Mouse (Mus musculus) forelimb bud, embryonic 11.5 days (tissue): ENCODE results near the gene Cep152.

ENCODE experiments used
- DNase-seq: peaks from one replicate; pipeline ENCODE4 v3.0.0-alpha.2; 2012; ENCODE audit warnings: low read depth, low spot score

Gene Cep152

DNA sequence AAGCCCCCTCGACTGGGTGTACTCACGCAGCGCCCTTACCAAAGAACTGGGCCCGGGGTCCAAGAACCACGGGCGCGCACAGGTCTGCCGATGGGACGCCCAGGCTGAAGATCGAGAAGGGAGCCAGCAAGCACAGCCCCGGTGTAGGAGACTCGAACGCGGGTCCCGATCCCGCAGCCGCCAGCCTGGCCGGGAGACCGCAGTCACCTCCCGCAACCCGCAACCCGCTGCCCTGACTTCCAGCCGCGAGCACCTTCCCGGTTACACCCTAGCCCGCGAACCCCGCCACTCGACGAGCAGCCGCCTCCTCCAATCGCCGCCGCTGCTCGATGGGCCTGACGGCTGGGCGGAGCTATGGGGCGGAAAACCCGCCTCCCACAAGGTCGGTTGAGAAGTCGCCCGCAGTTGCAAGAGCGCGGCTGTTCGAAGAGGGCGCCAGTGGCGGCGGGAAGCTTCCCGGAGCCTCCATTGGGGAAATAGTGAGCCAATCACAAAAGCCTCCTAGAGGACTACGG lies at the start of gene Cep152:
Gene Cep152, minus strand, starts transcription at position 277 of the 515 bp plus-strand sequence.
- DNase-seq = peak; percentile 96

DNA sequence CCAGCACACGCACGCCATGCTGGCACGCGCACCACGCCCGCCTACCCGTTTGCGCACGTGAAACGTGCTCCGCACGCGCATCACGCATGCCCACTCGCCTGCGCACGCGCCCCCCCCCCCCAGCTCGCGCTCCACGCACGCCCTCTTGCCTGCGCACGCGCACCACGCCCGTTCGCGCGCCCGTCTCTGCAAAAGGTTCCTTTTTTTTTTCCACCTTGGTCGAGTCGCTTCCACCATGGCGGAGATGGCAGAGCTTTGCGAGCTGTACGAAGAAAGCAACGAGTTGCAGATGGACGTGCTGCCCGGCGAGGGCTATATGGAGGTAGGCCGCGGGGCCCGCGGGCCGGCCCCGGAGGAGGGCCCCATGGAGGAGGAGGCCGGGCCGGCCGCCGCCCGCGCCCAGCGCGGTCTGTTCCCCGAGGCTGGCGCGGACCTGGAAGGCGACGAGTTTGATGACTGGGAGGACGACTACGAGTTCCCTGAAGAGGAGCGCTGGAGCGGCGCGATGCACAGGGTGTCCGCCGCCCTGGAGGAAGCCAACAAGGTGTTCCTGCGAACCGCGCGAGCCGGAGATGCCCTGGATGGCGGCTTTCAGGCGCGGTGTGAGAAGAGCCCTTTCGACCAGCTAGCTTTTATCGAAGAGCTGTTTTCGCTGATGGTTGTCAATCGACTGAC lies 48.2 kb upstream of the Cep152 start, which contains the start of gene Eid1:
Gene Eid1, plus strand, starts transcription at position 139 of the 675 bp plus-strand sequence.
- DNase-seq = peak; percentile 81

DNA sequence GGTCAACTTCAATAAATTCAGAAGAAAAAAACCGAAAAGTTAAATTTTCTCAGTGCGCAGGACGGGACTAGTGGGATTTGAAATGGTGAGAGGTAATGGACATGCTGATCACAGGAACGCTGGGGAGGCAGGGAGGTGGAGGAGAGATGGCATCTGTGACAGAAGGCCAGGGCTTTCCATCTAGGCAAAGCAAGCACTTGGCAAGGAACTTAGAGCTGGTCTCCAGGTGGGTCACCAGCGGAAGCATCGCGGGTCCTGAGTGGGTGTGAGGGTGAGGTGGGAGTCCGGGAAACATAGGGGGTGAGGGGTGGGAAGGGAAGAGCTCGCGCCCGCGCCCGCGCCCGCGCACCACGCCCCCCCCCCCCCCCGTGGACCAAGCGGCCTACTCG lies 47.6 kb upstream of the Cep152 start:
- no peak for DNase-seq

DNA sequence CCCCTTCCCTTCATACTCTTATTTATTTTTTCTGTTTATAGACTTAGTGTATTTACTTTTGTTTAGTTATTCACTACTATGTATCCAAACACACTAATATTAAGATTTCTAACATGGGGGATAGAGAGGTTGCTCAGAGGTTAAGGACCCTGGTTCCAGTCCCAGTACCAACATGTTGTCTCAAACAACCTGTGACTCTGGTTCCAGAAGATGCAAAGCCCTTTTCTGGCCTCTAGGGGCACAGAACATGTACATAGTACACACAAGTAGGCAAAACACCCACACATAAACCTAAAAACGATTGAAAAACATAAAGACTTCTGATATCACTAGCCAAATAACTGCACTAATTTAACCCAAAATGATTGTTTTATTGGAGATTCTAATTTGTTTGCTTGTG lies 45.9 kb upstream of the Cep152 start:
- no peak for DNase-seq

DNA sequence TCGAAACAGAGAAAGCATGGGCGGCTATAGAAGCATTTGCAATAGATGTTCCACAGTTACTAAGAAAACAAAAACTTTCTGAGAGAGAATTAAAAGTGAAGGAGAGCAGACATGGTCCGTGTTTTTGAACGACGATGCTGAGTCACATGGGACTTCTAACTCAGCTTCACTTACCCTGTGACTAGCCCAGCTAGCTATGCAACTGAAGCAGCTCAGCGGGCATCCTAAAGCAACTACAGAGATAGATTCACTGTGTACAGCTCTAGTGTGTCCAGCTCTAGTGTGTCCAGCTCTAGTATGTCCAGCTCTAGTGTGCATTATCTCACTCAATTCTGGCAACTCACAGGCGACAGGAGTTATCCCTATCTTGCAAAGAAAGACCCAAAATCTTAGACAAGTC lies 42.8 kb upstream of the Cep152 start:
- no peak for DNase-seq

DNA sequence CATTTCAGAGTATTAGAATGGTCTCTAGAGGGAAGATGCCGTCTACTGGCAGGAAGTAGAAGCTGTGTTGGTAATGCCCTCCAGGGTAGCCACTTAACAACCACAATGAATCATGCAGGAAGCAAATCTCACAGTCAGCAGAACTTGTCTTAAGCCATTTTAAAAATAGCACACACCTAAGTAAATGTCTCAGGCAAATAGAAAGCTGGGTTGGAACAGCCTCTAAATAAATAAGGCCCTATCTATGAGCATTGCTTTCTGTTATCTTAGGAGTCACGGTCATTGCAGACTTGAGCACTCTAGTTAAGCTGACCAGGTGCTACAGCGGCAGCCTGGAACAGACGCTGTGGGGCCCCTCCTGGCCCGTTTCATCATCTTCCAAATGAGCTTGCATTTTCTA lies 42.3 kb upstream of the Cep152 start:
- DNase-seq = no peak

DNA sequence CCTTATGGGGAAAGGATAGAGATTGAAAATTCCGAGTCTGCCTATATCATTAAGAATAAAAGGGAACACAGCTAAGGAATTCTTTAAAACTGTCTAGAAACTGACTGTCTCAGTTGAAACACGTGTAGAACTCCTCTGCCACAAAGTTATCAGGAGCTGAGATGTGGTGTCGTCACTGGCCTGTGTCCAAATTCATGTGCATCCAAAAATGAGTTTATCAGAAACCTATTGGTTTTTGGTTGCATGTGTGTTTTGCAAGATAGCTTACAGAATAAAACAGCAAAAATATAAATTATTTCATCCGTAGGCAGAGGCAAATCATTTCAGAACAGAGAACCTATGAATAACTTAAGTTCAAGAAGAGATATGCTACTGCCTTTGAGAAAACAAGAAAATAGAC lies 41.8 kb upstream of the Cep152 start:
- DNase-seq = no peak

DNA sequence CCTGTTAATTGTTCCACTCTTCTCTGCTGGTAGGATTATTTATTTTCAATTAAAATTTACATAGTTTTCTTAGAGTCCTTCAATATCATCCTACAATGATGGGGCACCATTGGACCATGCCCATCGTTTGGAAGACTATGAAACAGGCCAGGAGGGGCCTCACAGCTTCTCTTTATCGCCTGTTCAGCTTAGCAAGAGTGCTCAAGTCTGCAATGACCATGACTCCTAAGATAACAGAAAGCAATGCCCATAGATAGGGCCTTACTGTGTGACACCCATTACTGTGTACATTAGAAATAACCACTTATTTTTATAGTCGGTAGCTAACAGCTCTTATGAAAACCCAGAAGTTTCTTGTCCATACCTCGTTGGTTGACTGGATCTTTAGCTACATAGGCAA lies 41.0 kb upstream of the Cep152 start:
- no peak for DNase-seq

DNA sequence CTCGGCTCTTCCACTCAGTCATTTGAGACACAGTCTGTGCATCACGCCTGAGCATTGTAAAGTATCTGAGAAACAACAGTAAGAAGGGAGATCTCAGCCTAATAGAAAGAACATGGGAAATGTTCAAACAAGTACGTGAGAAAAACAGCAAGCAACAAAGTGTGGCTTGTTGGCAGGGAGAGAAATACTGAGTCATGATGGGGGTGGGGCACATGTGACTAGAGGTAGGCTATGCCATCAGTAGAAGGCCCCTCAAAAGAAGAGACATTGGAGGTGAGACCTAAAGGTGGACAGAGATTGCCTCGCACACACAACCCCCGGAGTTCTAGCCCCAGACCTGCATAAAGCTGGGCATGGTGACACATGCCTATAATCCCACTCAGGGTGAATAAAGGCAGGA lies 40.3 kb upstream of the Cep152 start:
- DNase-seq = no peak

DNA sequence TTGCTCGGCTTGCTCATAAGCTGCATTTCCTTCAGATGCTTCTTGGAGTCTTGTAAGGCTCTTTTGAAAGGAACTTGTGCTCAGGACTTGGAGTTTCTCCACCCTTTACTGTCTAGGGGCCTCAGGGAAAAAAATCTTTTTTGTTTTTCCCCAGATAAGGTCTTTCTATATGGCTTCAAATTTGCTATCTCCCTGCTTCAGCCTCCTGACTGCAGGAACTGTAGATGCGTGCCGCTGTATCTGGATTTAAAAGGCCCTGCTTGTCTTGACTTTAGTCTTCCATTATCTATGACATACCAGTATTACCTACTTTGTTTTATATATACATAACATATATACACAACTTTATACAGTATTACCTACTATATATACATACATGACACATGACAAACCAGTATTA lies 37.6 kb upstream of the Cep152 start:
- DNase-seq = no peak

DNA sequence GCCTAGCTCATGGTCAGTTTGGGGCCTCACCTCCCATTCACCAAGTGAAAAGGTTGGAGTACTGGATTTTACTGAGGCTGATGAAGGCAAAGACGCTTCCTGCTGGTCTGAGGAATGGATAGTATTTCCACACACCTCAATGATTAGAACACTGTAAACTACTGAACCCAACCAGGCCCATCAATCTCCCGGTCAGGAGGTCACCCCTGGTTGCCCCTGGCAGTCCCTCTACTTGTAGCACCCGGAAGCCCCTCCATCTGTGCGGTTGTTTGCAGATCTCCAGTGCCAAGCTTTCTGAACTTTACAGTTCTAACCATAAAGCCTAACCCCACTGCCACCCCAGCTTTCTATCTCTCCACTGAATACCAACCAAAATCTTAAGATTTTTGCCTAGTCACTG lies 36.2 kb upstream of the Cep152 start:
- no peak for DNase-seq

DNA sequence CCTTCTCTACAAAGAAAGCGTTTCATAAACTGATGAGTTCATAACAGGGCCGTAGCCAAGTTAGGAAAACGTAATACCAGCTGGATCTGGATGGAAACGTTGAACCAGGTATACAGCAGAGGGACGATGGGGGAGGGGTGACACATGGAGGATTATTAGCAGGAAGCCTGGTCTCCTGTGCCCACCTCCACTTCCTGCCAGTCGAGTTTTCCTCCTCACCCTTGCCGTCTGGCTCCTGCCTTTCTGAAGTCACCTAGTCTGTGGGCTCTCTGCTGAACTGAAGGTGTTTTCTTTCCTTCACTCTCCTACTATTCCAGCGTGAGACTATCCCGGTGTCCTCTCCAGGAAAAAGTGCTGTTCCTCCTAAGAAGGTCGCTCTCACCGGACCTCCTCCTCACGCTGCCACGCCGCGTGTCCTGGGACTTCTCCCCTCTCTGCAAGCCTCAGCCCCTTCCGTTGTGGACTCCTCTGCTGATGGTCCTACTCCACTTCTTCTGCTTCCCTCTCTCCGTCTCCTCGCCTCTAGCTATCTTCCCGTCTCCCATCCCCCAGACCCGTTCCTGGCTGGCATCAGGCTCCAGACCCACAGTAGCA lies 35.7 kb upstream of the Cep152 start:
- DNase-seq = peak; percentile 40

DNA sequence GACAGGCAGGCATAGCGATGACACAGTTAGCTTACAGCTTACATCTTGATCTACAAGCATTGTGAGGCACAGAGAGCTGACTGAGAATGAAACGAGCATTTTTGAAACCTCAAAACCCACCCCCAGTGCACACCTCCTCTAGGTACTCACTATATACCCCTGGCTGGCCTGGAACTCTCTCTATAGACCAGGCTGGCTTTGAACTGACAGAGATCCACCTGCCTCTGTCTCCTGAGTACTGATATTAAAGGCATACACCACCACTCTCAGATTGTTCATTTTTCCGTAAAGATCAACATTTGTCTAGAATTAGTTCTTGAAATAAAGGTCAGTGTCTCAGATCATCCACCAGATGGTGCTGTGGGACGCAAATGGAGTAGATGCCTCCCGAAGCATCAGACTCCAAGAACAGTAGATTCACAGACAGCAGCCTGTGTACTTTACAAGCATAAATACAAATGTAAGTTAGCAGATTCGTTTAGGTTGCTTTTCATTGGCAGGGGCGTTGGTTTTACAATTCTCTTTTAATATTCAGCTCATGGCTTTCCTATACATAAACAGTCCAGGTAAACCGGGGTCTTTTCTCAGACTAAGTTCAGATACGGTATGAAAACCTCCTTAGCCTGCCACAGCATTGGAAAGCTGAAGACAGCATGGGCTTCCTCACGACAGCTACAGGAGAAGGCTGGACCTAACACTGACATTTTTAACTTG lies 35.1 kb upstream of the Cep152 start:
- DNase-seq = peak; percentile 83

DNA sequence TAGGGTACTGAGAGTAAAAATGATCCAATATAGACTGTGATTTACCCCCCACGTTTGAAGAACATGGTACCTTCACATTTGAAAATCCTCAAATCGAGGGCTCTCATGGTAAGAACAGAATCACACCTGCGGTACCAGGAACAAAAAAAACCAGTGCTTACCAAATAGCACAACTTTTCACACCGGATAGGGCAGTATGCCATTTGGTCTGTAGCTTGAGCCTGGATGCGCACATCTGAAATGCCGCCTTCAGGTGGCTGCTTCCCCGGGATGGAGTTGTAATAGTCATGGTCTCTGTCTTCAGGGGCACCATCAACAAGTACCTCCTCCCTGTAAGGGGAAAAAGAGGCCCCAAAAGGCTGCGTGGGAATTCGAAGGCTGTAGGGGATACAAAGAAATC lies 30.5 kb upstream of the Cep152 start:
- no peak for DNase-seq

DNA sequence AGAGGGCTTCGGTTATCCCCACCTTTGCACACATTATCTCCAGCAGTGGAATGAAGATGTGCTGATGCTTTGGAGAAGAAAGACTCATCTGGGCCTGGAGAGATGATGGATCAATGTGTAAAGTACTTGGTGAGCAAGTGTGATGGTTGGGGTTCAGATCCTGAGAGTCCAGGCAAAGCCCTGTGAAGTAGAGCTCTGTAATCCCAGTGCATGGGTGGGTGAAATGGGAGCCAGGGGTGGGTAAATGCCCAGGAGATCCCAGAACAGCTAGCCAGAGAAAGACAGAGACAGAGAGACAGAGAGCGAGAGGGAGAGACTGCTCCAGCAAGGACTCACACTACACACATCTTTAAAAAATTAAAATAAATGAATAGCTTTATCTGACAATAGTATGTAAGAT lies 28.4 kb upstream of the Cep152 start:
- no peak for DNase-seq

DNA sequence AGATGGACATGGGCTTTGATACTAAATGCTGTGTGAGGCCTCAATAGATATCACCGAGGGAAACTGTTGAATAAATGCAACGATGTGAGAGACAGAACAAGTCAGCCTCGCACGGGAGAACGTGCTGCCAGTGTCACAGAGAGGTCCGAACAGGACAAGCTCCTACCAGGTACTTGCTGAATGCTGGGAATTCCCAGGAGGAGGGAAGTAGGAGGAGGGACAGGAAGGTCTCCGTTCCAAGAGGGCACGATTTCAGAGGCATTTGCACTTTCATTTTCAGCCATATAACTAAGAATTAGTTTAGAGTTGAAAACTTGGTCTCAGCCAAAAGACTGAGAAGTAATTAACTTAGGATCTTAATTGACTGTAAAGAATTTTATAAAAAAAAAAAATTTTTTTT lies 26.6 kb upstream of the Cep152 start:
- DNase-seq = no peak

DNA sequence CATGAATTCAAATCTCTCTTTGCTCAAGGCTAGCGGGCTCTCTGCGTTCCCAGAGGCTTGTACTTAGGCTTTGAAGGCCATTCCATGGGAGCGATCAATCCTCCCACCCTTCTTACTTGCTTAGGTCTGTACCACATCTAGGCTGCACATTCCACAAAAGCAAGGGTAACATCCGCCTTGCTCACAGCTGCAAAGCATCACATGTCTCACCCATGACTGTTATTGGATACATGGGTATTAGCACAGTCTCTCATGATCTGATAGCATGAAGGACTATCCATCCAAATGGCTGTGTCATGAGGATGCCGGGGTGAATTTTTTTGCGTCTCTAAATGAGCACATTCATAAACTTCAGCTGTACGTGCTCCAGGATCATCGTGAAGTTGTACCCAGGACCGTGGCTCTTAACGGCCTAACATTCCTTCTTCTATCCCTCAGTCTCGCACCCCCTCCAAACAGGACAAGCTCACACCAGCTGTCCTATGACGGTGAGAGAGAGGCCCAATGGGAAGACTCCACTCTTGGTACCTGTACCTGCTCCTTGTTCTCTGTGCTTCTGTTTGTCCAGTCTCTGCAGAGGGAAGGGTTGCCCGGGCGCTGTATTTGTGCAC lies 25.9 kb upstream of the Cep152 start:
- no peak for DNase-seq

DNA sequence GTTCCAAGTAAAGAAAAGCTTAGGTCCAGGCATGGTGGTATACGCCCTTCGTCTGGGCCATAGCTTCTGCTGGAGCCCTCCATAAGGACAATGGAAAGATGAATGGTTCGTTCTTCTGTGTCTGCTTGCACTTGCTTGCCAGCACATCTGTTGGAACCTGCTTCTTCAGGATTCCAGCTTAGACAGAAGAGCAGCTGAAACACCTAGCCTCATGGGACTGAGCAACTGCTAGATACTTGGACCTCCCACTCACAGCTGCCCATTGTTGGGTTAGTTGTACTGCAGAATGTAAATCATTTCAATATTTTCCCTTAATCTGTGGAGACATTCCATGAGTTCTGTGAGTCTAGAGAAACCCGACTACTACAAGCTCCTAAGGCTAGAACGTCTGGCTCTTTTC lies 25.1 kb upstream of the Cep152 start:
- DNase-seq = no peak

DNA sequence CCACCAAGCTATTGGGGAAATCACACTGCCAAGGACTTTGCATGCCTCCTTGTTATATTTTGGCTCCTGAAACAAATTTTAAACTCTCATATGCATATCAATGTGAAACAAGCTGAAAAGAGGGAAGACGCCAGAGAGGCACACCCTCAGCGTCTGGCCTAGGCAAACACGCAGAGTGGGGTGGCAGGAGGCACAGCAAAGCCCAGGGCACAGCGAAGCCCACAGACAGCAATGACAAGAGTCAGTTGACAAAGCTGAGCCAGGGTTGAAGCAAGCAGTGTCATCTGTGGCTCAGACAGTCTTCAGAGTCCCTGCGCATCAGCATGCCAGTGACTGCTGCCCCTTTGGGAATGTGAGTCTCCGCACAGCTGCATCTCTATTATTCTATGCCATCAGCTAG lies 20.0 kb upstream of the Cep152 start:
- DNase-seq = no peak

DNA sequence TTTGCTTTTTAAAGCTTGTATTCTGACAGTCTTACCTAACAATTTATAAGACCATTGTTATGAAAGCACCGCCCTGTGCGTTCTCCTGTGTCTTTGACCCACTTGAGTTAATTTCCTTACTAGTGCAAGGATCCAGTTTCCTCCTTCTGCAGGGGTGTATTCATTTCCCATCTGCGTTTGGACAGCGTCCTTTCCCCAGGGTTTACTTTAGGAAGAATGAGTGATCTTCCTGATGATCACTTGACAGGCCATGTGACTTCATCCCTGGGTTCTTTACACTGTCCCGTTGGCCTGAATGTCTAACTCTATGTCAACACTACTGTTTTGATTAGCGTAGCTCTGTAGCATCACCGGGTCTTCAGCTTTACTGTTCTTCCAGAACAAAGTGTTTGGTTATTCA lies 12.4 kb upstream of the Cep152 start:
- no peak for DNase-seq

DNA sequence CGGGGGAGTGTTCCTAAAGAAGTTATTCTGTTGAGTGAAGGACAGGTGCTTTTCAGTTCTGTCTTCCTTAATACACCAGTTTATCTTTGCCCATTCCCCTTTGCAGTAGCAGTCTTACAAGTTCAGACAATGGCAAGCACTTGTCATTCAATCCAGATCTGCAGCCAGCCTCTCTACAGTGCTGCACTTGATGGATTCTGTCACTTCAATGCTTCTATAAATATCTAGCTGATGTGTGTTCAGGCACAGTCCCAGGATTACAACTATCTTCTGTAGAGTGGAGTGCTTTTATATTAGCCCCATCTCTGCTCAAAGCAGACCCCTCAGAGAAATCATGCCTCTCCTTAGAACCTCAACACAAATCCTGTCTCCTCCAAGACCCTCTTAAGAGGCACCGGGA lies 5.1 kb upstream of the Cep152 start:
- no peak for DNase-seq

DNA sequence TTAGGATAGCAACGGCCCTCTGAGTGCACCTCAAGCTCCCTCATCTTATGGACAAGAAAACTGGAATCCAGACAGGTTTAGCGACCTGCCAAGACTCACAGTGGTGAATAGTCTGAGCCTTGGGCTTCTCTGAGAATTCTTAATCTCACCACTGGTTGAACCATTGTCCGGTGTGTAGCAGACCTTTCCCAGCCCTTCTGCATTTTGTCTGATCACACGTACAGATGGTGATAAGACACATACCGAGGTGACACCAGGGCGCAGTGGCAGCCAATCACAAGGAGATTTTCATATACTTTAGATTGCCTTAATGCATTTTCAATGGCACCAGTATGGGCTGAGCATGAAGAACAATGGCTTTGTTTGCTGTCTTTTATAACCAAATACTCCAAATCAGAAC lies 3.6 kb upstream of the Cep152 start:
- DNase-seq = no peak

DNA sequence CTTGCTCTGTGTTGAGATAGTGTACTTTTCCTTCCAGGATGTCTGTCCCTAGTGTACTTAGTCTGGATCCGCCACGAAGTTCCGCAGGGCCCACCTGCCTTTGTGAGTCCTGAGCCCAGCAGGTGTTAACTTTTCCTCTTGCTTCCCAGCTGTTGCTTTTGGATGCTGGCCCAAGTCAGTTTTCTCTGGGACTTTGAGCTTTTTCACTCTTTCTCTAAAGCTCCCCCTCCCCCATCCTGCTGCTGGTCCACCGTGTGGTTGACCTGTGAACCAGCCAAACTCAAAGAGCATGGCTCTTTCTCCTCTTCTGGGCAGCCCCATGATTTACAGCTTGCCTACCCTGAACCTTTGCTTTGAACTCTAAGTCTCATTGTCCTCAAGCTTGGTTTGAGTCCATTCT lies 1.6 kb upstream of the Cep152 start:
- DNase-seq = no peak
